Mouse (Mus musculus): ENCODE data around the gene Fbxo28. TPM values are rescaled to one million over a fixed set of nuclear protein-coding genes. Genes with fewer than 3 reads are reported as not detected.

The Fbxo28 gene
- total and polyA plus RNA-seq, 2 experiments from 2014 or later: 7.7 to 27.9 TPM

DNA sequence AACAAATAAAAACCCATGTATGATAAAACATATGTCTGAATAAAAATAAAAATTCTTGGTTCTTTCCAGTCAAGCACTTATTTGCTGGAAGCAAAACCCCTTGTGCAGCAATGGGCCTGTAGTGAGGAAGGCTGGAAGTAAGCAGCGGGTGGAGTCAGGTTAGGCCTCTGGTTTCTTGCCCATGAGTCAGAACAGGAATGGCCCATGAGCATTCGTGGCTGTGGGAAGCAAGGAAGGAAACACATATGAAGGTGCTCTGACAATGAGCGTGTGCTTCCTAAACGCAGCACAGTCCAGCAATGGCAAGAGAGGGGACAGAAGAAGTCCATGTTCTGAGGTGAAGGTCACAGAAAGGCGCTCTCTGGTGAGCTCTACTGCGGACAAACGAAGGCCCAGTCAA, 16.9 kb downstream of the Fbxo28 start:
- H3K27me3 ChIP-seq (ENCODE audit: control insufficient read depth, insufficient read depth, low read length): no peaks in the 10 kb centered on the region
- no peak overlapping the region for H3K27ac ChIP-seq (ENCODE audit: low read depth)
- H3K9ac ChIP-seq (replicated peaks; ENCODE audit: low read depth, low read length): no peak overlapping the region
- DNase-seq (ENCODE audit: low spot score): no peak
- H3K9me3 ChIP-seq (replicated peaks; ENCODE audit: control insufficient read depth, low read length): no peaks in the 10 kb centered on the region
- WGBS: 87% methylated on average over 7 of the region's 7 CpGs
- TF ChIP-seq CTCF (IDR thresholded peaks at IDR 0.05; ENCODE audit: low read depth) (no peak), EP300 (IDR thresholded peaks at IDR 0.05; ENCODE audit: low read depth) (no peak)
- H3K4me3 ChIP-seq (ENCODE audit: low read depth, low read length): no peak overlapping the region
- ATAC-seq (ENCODE audit: insufficient read depth, low read depth): no peak
- H3K4me1 ChIP-seq (ENCODE audit: control insufficient read depth, insufficient read depth): no peaks in the 10 kb centered on the region
- H3K36me3 ChIP-seq (replicated peaks; ENCODE audit: control insufficient read depth, insufficient read depth, low read length): peaks cover 82% of the 10 kb centered on the region
- H3K4me2 ChIP-seq (ENCODE audit: low read depth, low read length): no peak overlapping the region

DNA sequence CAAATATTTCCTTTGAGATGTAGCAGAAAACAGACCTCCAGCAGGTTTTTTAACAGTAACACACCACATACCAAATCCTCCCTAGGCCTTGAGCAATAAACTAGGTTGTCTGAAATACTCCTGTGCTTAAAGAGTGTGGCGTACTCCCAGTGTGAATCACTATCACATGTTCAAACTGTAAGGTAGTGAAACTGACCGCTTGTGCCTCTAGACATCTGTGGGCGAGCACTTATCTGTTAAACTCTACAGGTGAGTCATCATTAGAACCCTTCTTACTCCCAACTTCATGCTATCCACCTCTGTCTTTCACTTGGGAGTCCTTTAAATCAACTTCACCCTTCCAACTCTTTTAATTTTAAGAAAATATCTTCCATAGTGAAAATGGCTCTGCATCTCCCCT, 18.3 kb downstream of the Fbxo28 start:
- 95% methylated on average over 3 of the region's 3 CpGs for WGBS
- Histone ChIP-seq H3K4me3 (ENCODE audit: low read depth, low read length) (no peak overlapping the region), H3K27ac (ENCODE audit: low read depth) (no peak overlapping the region), H3K27me3 (ENCODE audit: control insufficient read depth, insufficient read depth, low read length) (no peaks in the 10 kb centered on the region), H3K9ac (replicated peaks; ENCODE audit: low read depth, low read length) (no peak overlapping the region), H3K4me2 (ENCODE audit: low read depth, low read length) (no peak overlapping the region), H3K36me3 (replicated peaks; ENCODE audit: control insufficient read depth, insufficient read depth, low read length) (peaks cover 86% of the 10 kb centered on the region), H3K4me1 (ENCODE audit: control insufficient read depth, insufficient read depth) (no peaks in the 10 kb centered on the region), H3K9me3 (replicated peaks; ENCODE audit: control insufficient read depth, low read length) (no peaks in the 10 kb centered on the region)
- no peak for ATAC-seq (ENCODE audit: insufficient read depth, low read depth)
- no peak for TF ChIP-seq EP300 (IDR thresholded peaks at IDR 0.05; ENCODE audit: low read depth)
- no peak for TF ChIP-seq CTCF (IDR thresholded peaks at IDR 0.05; ENCODE audit: low read depth)
- no peak for DNase-seq (ENCODE audit: low spot score)

DNA sequence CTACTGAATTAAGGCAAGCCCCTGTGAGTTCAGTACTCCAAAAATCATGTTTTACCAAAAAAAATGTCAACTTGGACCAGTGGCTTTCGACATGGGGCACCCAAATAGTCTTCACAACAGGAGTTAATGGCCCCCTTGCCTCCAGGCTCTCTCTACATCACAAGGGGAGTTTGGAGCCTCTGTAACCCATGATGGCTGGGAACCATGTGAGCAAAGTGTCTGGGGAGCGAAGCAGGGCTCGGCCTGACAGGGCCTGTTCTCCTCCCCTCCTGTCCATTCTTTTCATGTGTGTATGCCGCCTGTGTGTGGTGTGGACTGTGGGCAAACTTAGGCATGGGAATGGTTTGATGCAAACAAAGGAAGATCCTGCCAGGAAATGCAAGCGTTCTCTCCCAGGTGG, 27.2 kb downstream of the Fbxo28 start:
- TF ChIP-seq CTCF (IDR thresholded peaks at IDR 0.05; ENCODE audit: low read depth): no peak
- no peak for TF ChIP-seq EP300 (IDR thresholded peaks at IDR 0.05; ENCODE audit: low read depth)
- ATAC-seq (ENCODE audit: insufficient read depth, low read depth): no peak

DNA sequence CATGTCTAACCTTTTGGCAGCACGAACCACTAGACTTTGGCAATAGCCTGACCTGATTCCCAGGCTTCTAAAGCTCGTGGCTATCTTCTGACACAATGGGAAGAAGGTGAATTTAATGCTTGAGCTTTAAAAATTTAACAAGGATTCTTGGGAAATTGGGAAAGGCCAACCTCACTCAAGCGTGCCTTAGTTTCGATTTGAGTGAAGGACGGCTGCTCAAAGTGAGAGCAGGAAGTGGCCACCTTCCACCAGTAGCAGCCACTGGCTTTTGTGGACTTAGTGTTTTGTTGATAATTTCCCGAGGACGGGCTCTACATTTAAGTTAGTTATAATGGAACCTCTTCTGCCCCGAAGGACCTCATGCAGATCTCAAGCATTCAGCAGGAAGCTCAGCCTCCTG, 28.2 kb downstream of the Fbxo28 start:
- H3K36me3 ChIP-seq (replicated peaks; ENCODE audit: control insufficient read depth, insufficient read depth, low read length): peaks cover 48% of the 10 kb centered on the region
- DNase-seq (ENCODE audit: low spot score) (no peak), ATAC-seq (ENCODE audit: insufficient read depth, low read depth) (no peak)
- WGBS: 91% methylated on average over 8 of the region's 8 CpGs
- no peak overlapping the region for H3K4me3 ChIP-seq (ENCODE audit: low read depth, low read length)
- H3K9me3 ChIP-seq (replicated peaks; ENCODE audit: control insufficient read depth, low read length): peaks cover 5% of the 10 kb centered on the region; the same call in 1 of the 2 replicates
- no peaks in the 10 kb centered on the region for H3K27me3 ChIP-seq (ENCODE audit: control insufficient read depth, insufficient read depth, low read length)
- H3K4me2 ChIP-seq (ENCODE audit: low read depth, low read length): no peak overlapping the region
- no peak overlapping the region for H3K9ac ChIP-seq (replicated peaks; ENCODE audit: low read depth, low read length)
- TF ChIP-seq EP300 (IDR thresholded peaks at IDR 0.05; ENCODE audit: low read depth): no peak
- no peak for TF ChIP-seq CTCF (IDR thresholded peaks at IDR 0.05; ENCODE audit: low read depth)
- no peaks in the 10 kb centered on the region for H3K4me1 ChIP-seq (ENCODE audit: control insufficient read depth, insufficient read depth)
- no peak overlapping the region for H3K27ac ChIP-seq (ENCODE audit: low read depth)

More for the DNA sequence above, 27.2 kb downstream of the Fbxo28 start:
- Histone ChIP-seq H3K27me3 (ENCODE audit: control insufficient read depth, insufficient read depth, low read length) (no peaks in the 10 kb centered on the region), H3K4me3 (ENCODE audit: low read depth, low read length) (no peak overlapping the region), H3K9me3 (replicated peaks; ENCODE audit: control insufficient read depth, low read length) (peaks cover 5% of the 10 kb centered on the region; the same call in 1 of the 2 replicates), H3K4me1 (ENCODE audit: control insufficient read depth, insufficient read depth) (no peaks in the 10 kb centered on the region), H3K9ac (replicated peaks; ENCODE audit: low read depth, low read length) (no peak overlapping the region), H3K27ac (ENCODE audit: low read depth) (no peak overlapping the region), H3K36me3 (replicated peaks; ENCODE audit: control insufficient read depth, insufficient read depth, low read length) (peaks cover 58% of the 10 kb centered on the region), H3K4me2 (ENCODE audit: low read depth, low read length) (no peak overlapping the region)
- WGBS: 95% methylated on average over 5 of the region's 5 CpGs
- DNase-seq (ENCODE audit: low spot score): no peak

DNA sequence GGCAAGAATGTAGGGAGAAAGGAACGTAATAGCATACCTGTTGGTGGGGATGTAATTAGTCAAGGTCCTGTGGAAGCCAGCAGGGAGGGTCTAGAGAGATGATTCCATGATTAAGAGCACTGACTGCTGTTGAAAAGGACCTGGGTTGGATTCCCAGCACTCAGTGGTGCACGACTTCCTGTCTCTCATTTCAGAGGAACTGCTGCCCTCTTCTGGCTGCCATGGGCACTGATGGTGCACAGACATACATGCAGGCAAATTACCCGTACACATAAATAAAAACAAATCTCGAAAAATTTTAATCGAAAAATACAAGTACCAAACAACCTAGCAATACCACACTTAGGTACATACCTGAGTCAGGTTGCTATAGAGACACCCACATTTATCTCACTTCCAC, 30.1 kb downstream of the Fbxo28 start:
- 91% methylated on average over 5 of the region's 5 CpGs for WGBS
- H3K9ac ChIP-seq (replicated peaks; ENCODE audit: low read depth, low read length): no peak overlapping the region
- TF ChIP-seq CTCF (IDR thresholded peaks at IDR 0.05; ENCODE audit: low read depth) (no peak), EP300 (IDR thresholded peaks at IDR 0.05; ENCODE audit: low read depth) (no peak)
- no peak overlapping the region for H3K4me3 ChIP-seq (ENCODE audit: low read depth, low read length)
- H3K4me2 ChIP-seq (ENCODE audit: low read depth, low read length): no peak overlapping the region
- ATAC-seq (ENCODE audit: insufficient read depth, low read depth): no peak
- H3K9me3 ChIP-seq (replicated peaks; ENCODE audit: control insufficient read depth, low read length): peaks cover 5% of the 10 kb centered on the region; the same call in 1 of the 2 replicates
- no peak overlapping the region for H3K27ac ChIP-seq (ENCODE audit: low read depth)
- no peak for DNase-seq (ENCODE audit: low spot score)
- H3K36me3 ChIP-seq (replicated peaks; ENCODE audit: control insufficient read depth, insufficient read depth, low read length): peaks cover 30% of the 10 kb centered on the region
- no peaks in the 10 kb centered on the region for H3K27me3 ChIP-seq (ENCODE audit: control insufficient read depth, insufficient read depth, low read length)
- H3K4me1 ChIP-seq (ENCODE audit: control insufficient read depth, insufficient read depth): no peaks in the 10 kb centered on the region

DNA sequence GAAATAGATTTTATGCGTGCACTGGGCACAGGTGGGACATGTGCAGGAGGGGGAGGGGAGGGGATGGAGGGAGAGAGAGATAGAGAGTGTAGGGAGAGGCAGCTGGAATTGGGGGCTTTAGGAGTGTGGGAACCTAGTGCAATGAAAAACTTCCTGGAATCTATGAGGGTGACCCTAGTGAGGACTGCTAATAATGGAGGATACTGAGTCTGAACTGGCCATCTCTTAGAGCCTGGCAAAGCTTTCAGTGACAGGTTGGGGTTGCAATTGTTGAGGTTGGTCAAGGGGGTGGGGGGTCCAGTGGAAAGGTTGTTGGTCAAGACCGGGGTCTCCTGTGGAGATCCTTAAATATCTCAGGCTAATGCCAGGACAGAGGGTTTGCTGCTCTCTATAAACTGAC, 31.1 kb downstream of the Fbxo28 start:
- Histone ChIP-seq H3K4me3 (ENCODE audit: low read depth, low read length) (no peak overlapping the region), H3K9ac (replicated peaks; ENCODE audit: low read depth, low read length) (no peak overlapping the region), H3K4me1 (ENCODE audit: control insufficient read depth, insufficient read depth) (no peaks in the 10 kb centered on the region), H3K9me3 (replicated peaks; ENCODE audit: control insufficient read depth, low read length) (peaks cover 5% of the 10 kb centered on the region; the same call in 1 of the 2 replicates), H3K4me2 (ENCODE audit: low read depth, low read length) (no peak overlapping the region), H3K27ac (ENCODE audit: low read depth) (no peak overlapping the region), H3K36me3 (replicated peaks; ENCODE audit: control insufficient read depth, insufficient read depth, low read length) (peaks cover 20% of the 10 kb centered on the region), H3K27me3 (ENCODE audit: control insufficient read depth, insufficient read depth, low read length) (no peaks in the 10 kb centered on the region)
- 93% methylated on average over 2 of the region's 2 CpGs for WGBS
- ATAC-seq (ENCODE audit: insufficient read depth, low read depth) (no peak), DNase-seq (ENCODE audit: low spot score) (no peak)
- no peak for TF ChIP-seq EP300 (IDR thresholded peaks at IDR 0.05; ENCODE audit: low read depth)
- TF ChIP-seq CTCF (IDR thresholded peaks at IDR 0.05; ENCODE audit: low read depth): no peak
